Mouse (Mus musculus) limb, embryonic 12.5 days (tissue): ENCODE measurements around the gene Nid2. TPM values are rescaled to one million over a fixed set of nuclear protein-coding genes. Genes with fewer than 3 reads are reported as not detected.

ENCODE experiments used
- ATAC-seq: fragments of 200-750 bp; cut with Nextera tagmentation; 2 replicates; pipeline ENCODE4 v1.8.0; 2017; ENCODE audit warnings: low read depth, moderate TSS enrichment; ENCODE audit not compliant: insufficient number of reproducible peaks, insufficient read depth, low FRiP score, low TSS enrichment
- H3K27ac ChIP-seq: fragments of 300-500 bp; sonication (generic); 2 replicates; pipeline ENCODE4 v1.5.1; 2016; ENCODE audit warnings: mild to moderate bottlenecking, moderate library complexity
- H3K27me3 ChIP-seq: fragments of 300-500 bp; sonication (generic); 2 replicates; pipeline ENCODE4 v1.6.1; 2016; ENCODE audit warnings: mild to moderate bottlenecking, moderate library complexity
- H3K36me3 ChIP-seq: fragments of 300-500 bp; sonication (generic); 2 replicates; pipeline ENCODE4 v1.6.1; 2016; ENCODE audit warnings: mild to moderate bottlenecking, moderate library complexity
- H3K4me1 ChIP-seq: fragments of 300-500 bp; sonication (generic); replicated peaks from 2 replicates; pipeline ENCODE4 v1.6.1; 2016
- H3K4me2 ChIP-seq: fragments of 300-500 bp; sonication (generic); 2 replicates; pipeline ENCODE4 v1.6.1; 2016; ENCODE audit warnings: mild to moderate bottlenecking, moderate library complexity
- H3K4me3 ChIP-seq: fragments of 300-500 bp; sonication (generic); replicated peaks from 2 replicates; pipeline ENCODE4 v1.5.1; 2016; ENCODE audit warnings: mild to moderate bottlenecking
- H3K9ac ChIP-seq: fragments of 300-500 bp; sonication (generic); replicated peaks from 2 replicates; pipeline ENCODE4 v1.6.1; 2016; ENCODE audit warnings: mild to moderate bottlenecking, moderate library complexity
- H3K9me3 ChIP-seq: fragments of 300-500 bp; sonication (generic); 2 replicates; pipeline ENCODE4 v1.6.1; 2016; ENCODE audit warnings: mild to moderate bottlenecking, moderate library complexity
- WGBS: fragments of 180-500 bp; shearing (Covaris S2); methylation state at CpG from one replicate; pipeline ENCODE4 v1.1.7; 2016; 5-methylcytosine and 5-hydroxymethylcytosine counted together
- polyA plus RNA-seq: library from polyadenylated mRNA; unstranded; fragments of >200 nt; fragmentation: Nextera tagmentation; extraction: Ambion mirVana; gene quantifications from 2 replicates; pipeline ENCODE4 v1.2.1, GENCODE M21; 2016

Gene Nid2
- polyA plus RNA-seq, 1 experiment from 2014 or later, result 87.1 TPM

DNA sequence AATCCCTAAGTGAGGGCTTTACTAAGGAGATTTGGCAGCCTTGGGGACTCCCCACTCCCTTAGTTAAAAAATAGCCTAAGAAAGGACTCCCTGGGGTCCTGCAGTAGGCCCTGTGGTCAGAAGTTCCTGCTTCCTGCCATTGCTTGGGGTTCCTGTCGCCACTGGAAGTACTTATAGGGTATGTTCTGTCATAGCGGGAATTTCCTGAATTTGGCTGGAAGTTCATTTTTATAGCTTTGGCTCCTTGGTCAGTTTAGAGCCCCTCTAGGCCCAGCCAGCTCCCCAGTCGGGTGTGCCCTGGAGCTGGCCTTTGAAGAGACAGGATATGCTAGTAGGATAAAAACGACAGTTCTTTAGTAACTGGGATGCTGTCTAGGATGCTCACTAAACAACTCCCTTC, 43.8 kb downstream of the Nid2 start:
- Histone ChIP-seq H3K9me3 (no peaks in the 10 kb centered on the region), H3K36me3 (peaks cover 73% of the 10 kb centered on the region), H3K4me1 (no peaks in the 10 kb centered on the region), H3K27me3 (no peaks in the 10 kb centered on the region), H3K9ac (no peak overlapping the region), H3K27ac (no peak overlapping the region), H3K4me2 (no peak overlapping the region), H3K4me3 (no peak overlapping the region)
- WGBS, result 68% methylated on average over 4 of the region's 4 CpGs
- ATAC-seq, result no peak

DNA sequence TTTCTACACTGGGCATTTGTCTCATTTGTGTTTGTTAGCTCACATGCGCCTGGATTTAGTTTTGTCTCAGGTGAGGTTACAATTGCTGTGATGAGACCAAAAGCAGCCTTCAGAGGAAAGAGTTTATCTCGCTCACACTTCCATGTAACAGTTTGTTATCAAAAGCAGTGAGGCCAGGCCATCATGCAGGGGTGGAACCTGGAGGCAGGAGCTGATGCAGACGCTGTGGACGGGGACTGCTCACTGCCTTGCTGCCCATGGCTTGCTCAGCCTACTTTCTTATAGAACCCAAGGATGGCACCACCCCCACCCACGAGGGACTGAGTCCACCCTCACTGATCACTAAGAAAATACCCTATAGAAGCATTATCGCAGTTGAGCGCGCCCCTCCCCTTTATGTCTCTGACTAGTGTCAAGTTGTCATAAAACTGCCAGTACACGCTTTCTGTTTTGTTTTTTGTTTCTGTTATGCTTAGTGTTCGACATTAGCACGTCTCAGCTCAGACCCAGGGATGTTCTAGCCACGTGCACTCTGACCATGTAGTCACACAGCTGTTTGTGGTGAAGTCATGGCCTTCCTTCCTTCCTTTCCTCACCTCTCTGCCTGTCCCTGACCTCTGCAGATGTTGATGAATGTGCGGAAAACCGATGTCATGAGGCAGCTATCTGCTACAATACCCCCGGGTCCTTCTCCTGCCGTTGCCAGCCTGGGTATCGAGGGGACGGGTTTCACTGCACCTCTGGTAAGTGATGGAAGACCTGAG, 45.7 kb downstream of the Nid2 start:
- no peak for ATAC-seq
- Histone ChIP-seq H3K9ac (no peak overlapping the region), H3K9me3 (no peaks in the 10 kb centered on the region), H3K4me2 (no peak overlapping the region), H3K4me1 (no peaks in the 10 kb centered on the region), H3K4me3 (no peak overlapping the region), H3K36me3 (peaks cover 75% of the 10 kb centered on the region), H3K27ac (no peak overlapping the region), H3K27me3 (no peaks in the 10 kb centered on the region)
- WGBS, result 87% methylated on average over 18 of the region's 18 CpGs

DNA sequence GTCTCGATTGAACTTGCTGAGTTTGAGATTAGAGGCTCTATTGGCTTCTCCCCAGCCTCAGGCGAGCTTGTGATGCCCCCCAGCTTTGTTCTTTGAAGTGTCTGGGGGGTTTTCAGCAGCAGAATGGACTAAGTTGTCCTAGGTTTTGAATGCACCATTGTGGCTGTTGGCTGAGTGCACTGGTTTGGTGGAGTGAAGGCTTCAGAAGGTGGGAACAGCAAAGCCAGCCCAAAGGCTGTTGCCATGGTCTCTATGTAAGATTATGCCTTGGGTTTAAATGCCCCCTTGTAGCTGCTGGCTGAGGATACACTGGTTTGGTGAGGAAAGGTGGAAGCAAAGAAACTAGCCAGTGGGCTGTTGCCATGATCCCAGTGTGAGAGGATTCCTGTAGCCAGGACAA, 49.4 kb downstream of the Nid2 start:
- Histone ChIP-seq H3K4me1 (no peaks in the 10 kb centered on the region), H3K4me2 (no peak overlapping the region), H3K36me3 (peaks cover 92% of the 10 kb centered on the region)

DNA sequence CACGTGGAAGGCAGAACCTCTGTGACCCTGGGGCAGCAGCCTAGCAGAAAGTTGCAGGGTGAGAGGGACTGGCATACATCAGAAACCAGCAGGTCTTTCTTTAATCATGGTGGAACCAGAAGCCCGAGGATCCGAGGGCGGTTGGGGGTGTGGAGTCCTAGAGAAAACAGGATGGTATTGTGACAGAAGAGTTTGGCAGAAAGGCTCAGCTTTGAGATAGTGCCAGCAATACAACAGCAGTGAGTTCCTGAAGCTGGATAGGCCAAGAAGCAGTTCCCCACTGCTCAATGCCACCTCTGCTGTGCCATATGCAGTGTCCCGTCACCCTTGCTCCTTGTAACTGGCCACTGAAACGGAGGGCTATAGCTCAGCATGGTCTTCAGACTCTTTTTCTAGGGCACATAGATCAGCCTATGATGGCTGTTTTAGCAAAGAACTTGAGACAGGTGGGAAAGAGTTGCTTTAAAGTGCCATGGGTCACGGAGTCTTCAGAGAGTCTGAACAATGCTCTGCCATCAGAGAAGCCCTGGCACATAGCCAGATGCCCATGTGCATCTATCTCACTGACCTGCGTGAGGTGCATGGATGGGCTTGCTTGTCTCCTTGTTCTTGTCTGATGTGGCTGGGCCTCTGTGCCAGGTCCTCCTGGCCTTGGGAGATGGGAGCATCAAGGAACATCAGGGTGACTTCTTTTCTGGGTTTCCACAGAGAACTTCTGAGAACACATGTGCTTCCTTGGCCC, 50.6 kb downstream of the Nid2 start:
- Histone ChIP-seq H3K27ac (no peak overlapping the region), H3K9me3 (no peaks in the 10 kb centered on the region), H3K27me3 (no peaks in the 10 kb centered on the region), H3K4me3 (no peak overlapping the region), H3K9ac (no peak overlapping the region), H3K4me2 (no peak overlapping the region), H3K4me1 (no peaks in the 10 kb centered on the region), H3K36me3 (peaks cover 95% of the 10 kb centered on the region)
- ATAC-seq, result no peak
- WGBS, result 89% methylated on average over 8 of the region's 8 CpGs

More for the DNA sequence above, 49.4 kb downstream of the Nid2 start:
- no peak for ATAC-seq
- WGBS, result 53% methylated on average over 2 of the region's 2 CpGs
- Histone ChIP-seq H3K4me3 (no peak overlapping the region), H3K9me3 (no peaks in the 10 kb centered on the region), H3K27me3 (no peaks in the 10 kb centered on the region), H3K9ac (no peak overlapping the region), H3K27ac (no peak overlapping the region)

DNA sequence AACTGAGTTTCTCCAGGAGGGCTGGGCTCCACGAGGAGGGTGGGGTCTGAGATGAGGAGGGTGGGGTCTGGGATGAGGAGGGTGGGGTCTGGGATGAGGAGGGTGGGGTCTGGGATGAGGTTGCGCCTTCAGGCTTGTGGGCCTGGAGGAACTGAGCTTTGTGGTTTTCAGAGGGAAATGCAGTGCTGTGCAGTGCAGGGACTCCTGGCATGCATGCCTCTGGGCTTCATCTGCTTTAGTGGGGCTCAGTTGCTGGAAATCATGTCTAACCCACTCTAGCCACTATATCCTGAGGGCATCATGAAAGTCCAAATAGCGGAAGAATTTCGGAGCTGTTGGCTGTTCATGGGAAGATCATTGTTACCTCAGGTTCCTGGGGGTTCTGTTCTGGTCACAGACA, 52.2 kb downstream of the Nid2 start:
- Histone ChIP-seq H3K4me1 (no peaks in the 10 kb centered on the region), H3K4me3 (no peak overlapping the region), H3K36me3 (peaks cover 95% of the 10 kb centered on the region), H3K27me3 (no peaks in the 10 kb centered on the region), H3K4me2 (no peak overlapping the region), H3K9ac (no peak overlapping the region), H3K9me3 (no peaks in the 10 kb centered on the region), H3K27ac (no peak overlapping the region; the same call in 1 of the 2 replicates)
- ATAC-seq, result no peak
- 77% methylated on average over 4 of the region's 4 CpGs for WGBS

DNA sequence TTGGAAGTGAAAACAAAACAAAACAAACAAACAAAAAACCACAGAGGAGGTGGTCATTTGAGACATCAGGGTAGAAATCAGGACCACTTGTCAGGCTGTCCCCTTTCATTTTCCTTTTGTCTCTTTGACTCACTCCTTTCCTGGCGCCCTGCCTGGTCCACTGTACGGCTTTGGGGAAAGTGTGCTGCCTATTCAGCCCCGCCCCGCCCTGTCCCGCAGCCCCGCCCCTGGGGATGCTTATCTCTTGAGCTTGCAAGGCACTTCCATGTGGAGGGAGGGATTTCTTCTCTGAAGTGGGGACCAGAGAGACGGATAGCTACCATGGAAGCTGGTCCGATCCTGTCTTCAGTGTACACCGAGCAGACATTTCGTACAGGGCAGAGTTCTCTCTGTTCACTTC, 52.6 kb downstream of the Nid2 start:
- H3K27ac ChIP-seq, result no peak overlapping the region; the same call in 1 of the 2 replicates
- no peaks in the 10 kb centered on the region for H3K4me1 ChIP-seq
- H3K4me3 ChIP-seq, result no peak overlapping the region
- WGBS, result 70% methylated on average over 10 of the region's 10 CpGs
- H3K36me3 ChIP-seq, result peaks cover 92% of the 10 kb centered on the region
- no peak overlapping the region for H3K4me2 ChIP-seq
- no peak overlapping the region for H3K9ac ChIP-seq
- ATAC-seq, result no peak
- no peaks in the 10 kb centered on the region for H3K27me3 ChIP-seq
- no peaks in the 10 kb centered on the region for H3K9me3 ChIP-seq

DNA sequence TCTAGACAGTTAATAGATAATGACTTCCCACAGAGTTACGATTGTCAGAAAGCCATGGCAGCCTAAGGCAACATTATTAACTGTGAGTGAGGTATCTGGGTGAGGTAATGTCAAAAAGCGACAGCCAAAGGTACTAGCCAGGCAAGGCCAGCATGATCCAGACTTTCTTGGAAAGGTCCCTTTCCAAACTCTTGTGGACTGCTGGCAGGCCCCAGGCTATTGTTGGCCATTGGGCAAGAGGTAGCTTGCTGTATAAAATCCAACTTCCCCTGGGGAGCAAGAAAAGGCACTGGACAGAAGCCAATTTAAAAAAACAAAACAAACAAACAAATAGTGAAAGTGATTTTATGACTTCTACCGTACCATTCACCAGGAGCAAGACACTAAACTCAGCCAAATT, 56.3 kb downstream of the Nid2 start:
- 68% methylated on average over 3 of the region's 3 CpGs for WGBS
- Histone ChIP-seq H3K9ac (no peak overlapping the region), H3K4me2 (no peak overlapping the region), H3K4me1 (no peaks in the 10 kb centered on the region), H3K9me3 (no peaks in the 10 kb centered on the region), H3K27ac (no peak overlapping the region), H3K4me3 (no peak overlapping the region), H3K36me3 (peaks cover 82% of the 10 kb centered on the region), H3K27me3 (no peaks in the 10 kb centered on the region)
- ATAC-seq, result no peak

DNA sequence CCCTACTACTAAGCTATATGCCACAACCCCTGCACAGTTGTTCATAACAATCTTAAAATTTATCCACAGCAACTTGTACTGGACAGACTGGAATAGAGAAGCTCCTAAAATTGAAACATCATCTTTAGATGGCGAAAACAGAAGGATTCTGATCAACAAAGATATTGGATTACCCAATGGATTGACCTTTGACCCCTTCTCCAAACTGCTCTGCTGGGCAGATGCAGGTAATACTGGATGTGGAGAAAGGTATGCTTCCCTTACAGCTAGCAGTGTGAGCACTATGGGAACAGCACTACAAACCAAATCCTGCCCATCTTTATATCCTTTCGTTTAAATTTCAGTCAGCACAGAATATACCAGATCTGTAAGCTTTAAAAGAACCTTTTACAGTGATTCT, 56.8 kb downstream of the Nid2 start:
- H3K9ac ChIP-seq, result no peak overlapping the region
- H3K9me3 ChIP-seq, result no peaks in the 10 kb centered on the region
- no peaks in the 10 kb centered on the region for H3K4me1 ChIP-seq
- ATAC-seq, result no peak
- no peak overlapping the region for H3K27ac ChIP-seq
- H3K4me2 ChIP-seq, result no peak overlapping the region
- no peak overlapping the region for H3K4me3 ChIP-seq
- 85% methylated on average over 2 of the region's 2 CpGs for WGBS
- no peaks in the 10 kb centered on the region for H3K27me3 ChIP-seq
- peaks cover 82% of the 10 kb centered on the region for H3K36me3 ChIP-seq

DNA sequence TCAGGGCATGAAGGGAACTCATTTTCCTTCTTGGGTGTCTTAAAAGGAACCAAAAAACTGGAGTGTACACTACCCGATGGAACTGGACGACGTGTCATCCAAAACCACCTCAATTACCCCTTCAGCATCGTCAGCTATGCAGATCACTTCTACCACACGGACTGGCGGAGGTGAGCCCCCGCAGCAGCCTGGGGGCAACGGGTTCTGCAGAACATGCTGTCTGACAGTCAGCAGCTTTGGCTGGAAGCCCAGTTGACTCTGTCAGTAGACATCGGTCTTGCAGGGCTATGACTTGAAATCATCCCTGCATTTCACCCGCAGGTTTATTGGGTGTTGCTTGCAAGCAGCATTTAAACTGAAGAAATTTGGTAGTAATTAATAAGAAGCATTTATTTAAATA, 58.9 kb downstream of the Nid2 start:
- H3K36me3 ChIP-seq, result peaks cover 83% of the 10 kb centered on the region
- WGBS, result 85% methylated on average over 10 of the region's 10 CpGs
- no peak overlapping the region for H3K9ac ChIP-seq
- no peak overlapping the region for H3K27ac ChIP-seq
- H3K9me3 ChIP-seq, result no peaks in the 10 kb centered on the region
- no peaks in the 10 kb centered on the region for H3K4me1 ChIP-seq
- no peak for ATAC-seq
- H3K4me3 ChIP-seq, result no peak overlapping the region
- H3K4me2 ChIP-seq, result no peak overlapping the region
- no peaks in the 10 kb centered on the region for H3K27me3 ChIP-seq

DNA sequence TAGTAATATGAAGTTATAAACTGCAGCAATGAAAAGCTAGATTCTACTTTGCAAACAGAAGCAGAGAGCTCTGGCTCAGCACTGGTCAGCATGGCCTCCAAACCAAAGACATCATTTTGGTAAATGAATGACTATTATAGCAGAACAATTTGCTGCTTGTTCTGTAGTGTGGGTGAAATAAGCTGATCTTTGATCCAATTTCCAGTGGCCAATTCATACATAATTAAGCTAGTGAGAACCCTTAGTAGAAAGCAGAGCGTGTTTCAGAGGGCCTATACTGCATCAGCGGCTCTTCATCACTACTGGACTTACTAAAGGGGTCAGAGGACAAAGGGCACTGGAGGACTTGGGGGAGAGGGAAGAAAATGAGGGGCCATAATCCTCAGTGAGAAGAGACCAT, 62.0 kb downstream of the Nid2 start:
- H3K9me3 ChIP-seq, result no peaks in the 10 kb centered on the region
- no peak overlapping the region for H3K4me2 ChIP-seq
- no peak overlapping the region for H3K27ac ChIP-seq
- H3K36me3 ChIP-seq, result peaks cover 75% of the 10 kb centered on the region
- no peak for ATAC-seq
- no peak overlapping the region for H3K9ac ChIP-seq
- H3K4me1 ChIP-seq, result no peaks in the 10 kb centered on the region
- 89% methylated on average over 2 of the region's 2 CpGs for WGBS
- no peaks in the 10 kb centered on the region for H3K27me3 ChIP-seq
- H3K4me3 ChIP-seq, result no peak overlapping the region

DNA sequence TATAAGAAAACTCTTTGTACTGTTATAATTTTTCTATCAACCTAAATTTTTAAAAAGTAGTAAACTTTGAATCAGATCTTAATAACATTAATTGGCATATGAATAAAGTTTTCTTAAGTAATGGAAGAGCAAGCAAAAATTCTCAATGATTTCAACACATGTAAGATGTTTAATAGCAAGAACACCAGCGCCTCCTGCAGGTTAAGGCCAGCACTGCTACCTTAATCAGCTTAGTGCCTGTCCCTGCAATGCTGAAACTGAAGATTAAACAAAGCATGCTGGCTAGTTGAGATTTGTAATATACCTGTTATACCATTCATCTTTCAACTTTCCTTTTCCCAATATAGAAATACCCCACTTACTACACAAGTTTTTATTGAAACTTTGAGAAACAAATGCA, 66.9 kb downstream of the Nid2 start:
- Histone ChIP-seq H3K27ac (no peak overlapping the region), H3K4me2 (no peak overlapping the region), H3K9me3 (no peaks in the 10 kb centered on the region), H3K36me3 (peaks cover 76% of the 10 kb centered on the region), H3K9ac (no peak overlapping the region), H3K27me3 (no peaks in the 10 kb centered on the region), H3K4me3 (no peak overlapping the region), H3K4me1 (peaks cover 7% of the 10 kb centered on the region)
- 8% methylated on average over 1 of the region's 1 CpGs for WGBS
- ATAC-seq, result no peak
